Mouse (Mus musculus): ENCODE results near the gene Grm4.

The Grm4 gene

GRCm38 (mm10) chr17:27488173-27488823, 32.9 kb downstream of the Grm4 start:
- DNase-seq (ENCODE audit: low spot score) = no peak

GRCm38 (mm10) chr17:27485940-27486339, 35.3 kb downstream of the Grm4 start:
- DNase-seq (ENCODE audit: low spot score) = no peak

- no peak for DNase-seq (ENCODE audit: low spot score)
These were observed 37.6 kb downstream of the Grm4 start for GRCm38 (mm10) chr17:27483571-27483970.

- peak; percentile 50 for DNase-seq (ENCODE audit: low spot score)
These were observed 40.8 kb downstream of the Grm4 start for GRCm38 (mm10) chr17:27480143-27481103.

GRCm38 (mm10) chr17:27475650-27476049, 45.6 kb downstream of the Grm4 start:
- no peak for DNase-seq (ENCODE audit: low spot score)

GRCm38 (mm10) chr17:27466620-27467019, 54.6 kb downstream of the Grm4 start:
- DNase-seq (ENCODE audit: low spot score) = peak; percentile 11

- no peak for DNase-seq (ENCODE audit: low spot score)
These were observed 55.3 kb downstream of the Grm4 start for GRCm38 (mm10) chr17:27465924-27466323.

GRCm38 (mm10) chr17:27464327-27464962, 56.8 kb downstream of the Grm4 start:
- no peak for DNase-seq (ENCODE audit: low spot score)

- DNase-seq (ENCODE audit: low spot score) = no peak
These were observed 61.2 kb downstream of the Grm4 start for GRCm38 (mm10) chr17:27459979-27460378.

GRCm38 (mm10) chr17:27459241-27459640, 62.0 kb downstream of the Grm4 start:
- DNase-seq (ENCODE audit: low spot score) = no peak

- DNase-seq (ENCODE audit: low spot score) = no peak
These were observed 63.2 kb downstream of the Grm4 start for GRCm38 (mm10) chr17:27457863-27458494.

- no peak for DNase-seq (ENCODE audit: low spot score)
These were observed 64.1 kb downstream of the Grm4 start for GRCm38 (mm10) chr17:27457038-27457577.

- no peak for DNase-seq (ENCODE audit: low spot score)
These were observed 64.8 kb downstream of the Grm4 start for GRCm38 (mm10) chr17:27456364-27456763.

- no peak for DNase-seq (ENCODE audit: low spot score)
These were observed 66.0 kb downstream of the Grm4 start for GRCm38 (mm10) chr17:27455012-27455784.

GRCm38 (mm10) chr17:27454396-27454795, 66.8 kb downstream of the Grm4 start:
- no peak for DNase-seq (ENCODE audit: low spot score)

- DNase-seq (ENCODE audit: low spot score) = no peak
These were observed 68.2 kb downstream of the Grm4 start for GRCm38 (mm10) chr17:27453045-27453444.

GRCm38 (mm10) chr17:27451787-27452186, 69.4 kb downstream of the Grm4 start:
- DNase-seq (ENCODE audit: low spot score) = no peak

GRCm38 (mm10) chr17:27451216-27451615, 70.0 kb downstream of the Grm4 start:
- DNase-seq (ENCODE audit: low spot score) = no peak

- DNase-seq (ENCODE audit: low spot score) = no peak
These were observed 71.4 kb downstream of the Grm4 start for GRCm38 (mm10) chr17:27449757-27450330.

- DNase-seq (ENCODE audit: low spot score) = no peak
These were observed 72.5 kb downstream of the Grm4 start for GRCm38 (mm10) chr17:27448749-27449148.

All from ovary, adult 18-20 months (tissue).